Mouse (Mus musculus) intestine, embryonic 14.5 days (tissue): ENCODE measurements around the gene Fam126a. TPM values are rescaled to one million over a fixed set of nuclear protein-coding genes. Genes with fewer than 3 reads are reported as not detected.
"Not testable (repeated sequence)": the region's sequence is repeated elsewhere in the genome, so short reads cannot be mapped to it uniquely, and the experiment has no call there.

Source experiments
- ATAC-seq: fragments of 200-750 bp; cut with Nextera tagmentation; replicated peaks from 2 replicates; pipeline ENCODE4 v1.8.0; 2017; ENCODE audit warnings: low read depth, moderate number of reproducible peaks, moderate TSS enrichment, moderate library complexity; ENCODE audit not compliant: low FRiP score, low TSS enrichment
- DNase-seq: peaks from one replicate; pipeline ENCODE4 v3.0.0-alpha.2; 2018; ENCODE audit warnings: low spot score
- H3K27ac ChIP-seq: fragments of 300-500 bp; sonication (generic); 2 replicates; pipeline ENCODE4 v1.5.1; 2014; ENCODE audit warnings: low read depth, mild to moderate bottlenecking, control low read depth
- H3K27me3 ChIP-seq: fragments of 300-500 bp; sonication (generic); replicated peaks from 2 replicates; pipeline ENCODE4 v1.6.1; 2014; ENCODE audit warnings: low read length, control low read depth; ENCODE audit not compliant: control insufficient read depth, insufficient read depth
- H3K36me3 ChIP-seq: fragments of 300-500 bp; sonication (generic); 2 replicates; pipeline ENCODE4 v1.6.1; 2014; ENCODE audit warnings: low read length, control low read depth; ENCODE audit not compliant: control insufficient read depth, insufficient read depth
- H3K4me1 ChIP-seq: fragments of 300-500 bp; sonication (generic); replicated peaks from 2 replicates; pipeline ENCODE4 v1.6.1; 2014; ENCODE audit warnings: low read length, control low read depth, mixed read lengths; ENCODE audit not compliant: control insufficient read depth, insufficient read depth
- H3K4me2 ChIP-seq: fragments of 300-500 bp; sonication (generic); 2 replicates; pipeline ENCODE4 v1.6.1; 2014; ENCODE audit warnings: low read length
- H3K4me3 ChIP-seq: fragments of 300-500 bp; sonication (generic); 2 replicates; pipeline ENCODE4 v1.5.1; 2014; ENCODE audit warnings: low read depth, low read length, control low read depth, mixed read lengths
- H3K9ac ChIP-seq: fragments of 300-500 bp; sonication (generic); 2 replicates; pipeline ENCODE4 v1.6.1; 2014; ENCODE audit warnings: mild to moderate bottlenecking, low read length
- H3K9me3 ChIP-seq: fragments of 300-500 bp; sonication (generic); 2 replicates; pipeline ENCODE4 v1.6.1; 2016; ENCODE audit warnings: low read length, control low read depth; ENCODE audit not compliant: control insufficient read depth
- WGBS: fragments of 180-500 bp; shearing (Covaris S2); extraction: QIAGEN DNeasy Blood & Tissue Kit; methylation state at CpG from one replicate; pipeline ENCODE4 v1.1.7; 2014; 5-methylcytosine and 5-hydroxymethylcytosine counted together
- polyA plus RNA-seq: library from polyadenylated mRNA; unstranded; fragments of >200 nt; fragmentation: Nextera tagmentation; extraction: Ambion mirVana; gene quantifications from 2 replicates; pipeline ENCODE4 v1.2.1, GENCODE M21; 2014

The Fam126a gene
- polyA plus RNA-seq, 1 experiment from 2014 or later: 21.7 TPM

GRCm38 (mm10) chr5:23890734-23891133 is 139.8 kb downstream of the Fam126a start:
- no peaks in the 10 kb centered on the region for H3K9me3 ChIP-seq
- H3K27ac ChIP-seq: no peak overlapping the region
- WGBS: 40% methylated on average over 10 of the region's 10 CpGs
- peak; percentile 68 for DNase-seq
- no peak overlapping the region for H3K9ac ChIP-seq
- no peak overlapping the region for H3K4me3 ChIP-seq
- H3K36me3 ChIP-seq: no peaks in the 10 kb centered on the region
- H3K27me3 ChIP-seq: no peaks in the 10 kb centered on the region
- no peaks in the 10 kb centered on the region for H3K4me1 ChIP-seq
- H3K4me2 ChIP-seq: no peak overlapping the region
- ATAC-seq: no peak

- H3K4me2 ChIP-seq: no peak overlapping the region
- H3K27me3 ChIP-seq: no peaks in the 10 kb centered on the region
- no peak overlapping the region for H3K4me3 ChIP-seq
- no peaks in the 10 kb centered on the region for H3K4me1 ChIP-seq
- DNase-seq: no peak
- no peak for ATAC-seq
- no peaks in the 10 kb centered on the region for H3K36me3 ChIP-seq
- 78% methylated on average over 4 of the region's 4 CpGs for WGBS
- no peaks in the 10 kb centered on the region for H3K9me3 ChIP-seq
- no peak overlapping the region for H3K27ac ChIP-seq
- no peak overlapping the region for H3K9ac ChIP-seq
Measured at GRCm38 (mm10) chr5:23889461-23889860, 141.0 kb downstream of the Fam126a start.

- H3K4me2 ChIP-seq: no peak overlapping the region
- no peaks in the 10 kb centered on the region for H3K36me3 ChIP-seq
- H3K27ac ChIP-seq: no peak overlapping the region
- WGBS: 77% methylated on average over 3 of the region's 3 CpGs
- H3K4me1 ChIP-seq: no peaks in the 10 kb centered on the region
- no peak for DNase-seq
- H3K4me3 ChIP-seq: no peak overlapping the region
- H3K9ac ChIP-seq: no peak overlapping the region
- ATAC-seq: no peak
- H3K9me3 ChIP-seq: no peaks in the 10 kb centered on the region
- no peaks in the 10 kb centered on the region for H3K27me3 ChIP-seq
Measured at GRCm38 (mm10) chr5:23887111-23887510, 143.4 kb downstream of the Fam126a start.

- DNase-seq: no peak
- H3K4me1 ChIP-seq: no peaks in the 10 kb centered on the region
- no peak for ATAC-seq
- H3K27me3 ChIP-seq: no peaks in the 10 kb centered on the region
- H3K36me3 ChIP-seq: no peaks in the 10 kb centered on the region
- 51% methylated on average over 5 of the region's 5 CpGs for WGBS
- no peak overlapping the region for H3K4me2 ChIP-seq
- H3K9me3 ChIP-seq: no peaks in the 10 kb centered on the region
- H3K9ac ChIP-seq: no peak overlapping the region
- H3K4me3 ChIP-seq: no peak overlapping the region
- no peak overlapping the region for H3K27ac ChIP-seq
Measured at GRCm38 (mm10) chr5:23874457-23874856, 156.0 kb downstream of the Fam126a start.

- ATAC-seq: no peak
- no peaks in the 10 kb centered on the region for H3K27me3 ChIP-seq
- H3K9ac ChIP-seq: no peak overlapping the region
- no peak for DNase-seq
- no peak overlapping the region for H3K4me3 ChIP-seq
- 88% methylated on average over 6 of the region's 6 CpGs for WGBS
- no peak overlapping the region for H3K27ac ChIP-seq
- no peak overlapping the region for H3K4me2 ChIP-seq
- no peaks in the 10 kb centered on the region for H3K4me1 ChIP-seq
- H3K36me3 ChIP-seq: no peaks in the 10 kb centered on the region
- no peaks in the 10 kb centered on the region for H3K9me3 ChIP-seq
Measured at GRCm38 (mm10) chr5:23872586-23872985, 157.9 kb downstream of the Fam126a start.

GRCm38 (mm10) chr5:23871323-23871722 is 159.2 kb downstream of the Fam126a start:
- not testable (repeated sequence) for H3K27me3 ChIP-seq, H3K36me3 ChIP-seq, H3K9ac ChIP-seq, H3K4me1 ChIP-seq, ATAC-seq, H3K4me3 ChIP-seq, H3K4me2 ChIP-seq, H3K27ac ChIP-seq, H3K9me3 ChIP-seq, DNase-seq
- 79% methylated on average over 2 of the region's 2 CpGs for WGBS

- Histone ChIP-seq H3K4me2 (no peak overlapping the region), H3K9ac (no peak overlapping the region), H3K9me3 (no peaks in the 10 kb centered on the region), H3K27ac (no peak overlapping the region), H3K4me1 (peaks cover 8% of the 10 kb centered on the region; the same call in 1 of the 2 replicates), H3K4me3 (no peak overlapping the region), H3K27me3 (no peaks in the 10 kb centered on the region), H3K36me3 (no peaks in the 10 kb centered on the region)
- ATAC-seq (no peak), DNase-seq (no peak)
- WGBS: 91% methylated on average over 5 of the region's 5 CpGs
Measured at GRCm38 (mm10) chr5:23865941-23866340, 164.5 kb downstream of the Fam126a start.

Other genes starting within 250 kb of the Fam126a start
- gene Pus7, start 247.0 kb downstream of the Fam126a start, polyA plus RNA-seq: 36.3 and 44.2 TPM in 2 replicates
- gene Rint1, start 243.0 kb downstream of the Fam126a start, polyA plus RNA-seq: 29.6 and 31.1 TPM in 2 replicates
- gene Tomm7, start 186.5 kb downstream of the Fam126a start, polyA plus RNA-seq: 141 and 152 TPM in 2 replicates
- gene Klhl7, start 69.9 kb upstream of the Fam126a start, polyA plus RNA-seq: 46.6 and 50.4 TPM in 2 replicates
- 16.3 and 17.5 TPM in 2 replicates for gene Nupl2, start 134.3 kb upstream of the Fam126a start, polyA plus RNA-seq